Mouse (Mus musculus) heart, adult 11 months (tissue): ENCODE measurements around the gene Ppil1.
A peak's percentile ranks its signal among the peaks of the same experiment; 100 is the strongest.
"Not testable (repeated sequence)": the region's sequence is repeated elsewhere in the genome, so short reads cannot be mapped to it uniquely, and the experiment has no call there.

Source experiments
- DNase-seq: peaks from one replicate; pipeline ENCODE4 v3.0.0; 2022

Ppil1 gene

DNA sequence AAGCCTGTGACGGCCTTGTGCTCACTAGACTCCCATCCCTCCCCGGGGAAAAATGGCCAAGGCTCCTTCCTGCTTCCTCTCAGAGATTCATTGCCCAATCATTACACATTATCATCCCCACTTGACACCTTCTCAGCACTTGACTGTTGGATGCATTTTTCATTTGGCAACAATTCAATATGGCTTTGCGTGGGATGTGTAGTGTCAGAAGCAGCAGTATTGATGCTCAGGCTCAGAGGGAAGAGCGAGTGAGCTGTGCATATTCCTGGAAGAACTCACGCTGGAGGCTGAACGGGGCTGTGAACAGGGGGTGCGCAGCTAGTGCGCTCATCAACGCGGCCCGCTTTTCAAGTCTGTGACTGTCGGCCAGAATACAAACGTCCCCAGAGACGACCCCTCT lies 13.0 kb downstream of the Ppil1 start:
- DNase-seq, result not testable (repeated sequence)

DNA sequence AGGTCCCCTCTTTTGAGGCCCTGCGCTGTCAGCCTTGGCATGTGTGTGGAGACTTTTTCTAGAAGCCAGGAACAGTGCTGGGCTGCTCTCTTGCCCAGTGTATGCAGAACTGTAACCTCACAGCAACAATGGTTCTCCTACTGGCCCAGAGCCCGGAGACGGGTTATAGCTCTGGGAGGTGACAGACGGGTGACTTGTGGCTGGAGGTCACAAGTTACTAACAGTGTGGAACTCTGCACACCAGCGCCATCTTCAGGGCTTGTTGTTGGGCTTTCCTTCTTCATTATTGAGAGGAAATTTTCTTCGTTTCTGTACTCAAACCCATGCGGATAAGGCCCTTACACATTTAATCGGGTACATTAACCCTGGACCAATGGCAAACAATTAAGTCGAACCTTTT lies 14.5 kb downstream of the Ppil1 start:
- peak; percentile 96 for DNase-seq

DNA sequence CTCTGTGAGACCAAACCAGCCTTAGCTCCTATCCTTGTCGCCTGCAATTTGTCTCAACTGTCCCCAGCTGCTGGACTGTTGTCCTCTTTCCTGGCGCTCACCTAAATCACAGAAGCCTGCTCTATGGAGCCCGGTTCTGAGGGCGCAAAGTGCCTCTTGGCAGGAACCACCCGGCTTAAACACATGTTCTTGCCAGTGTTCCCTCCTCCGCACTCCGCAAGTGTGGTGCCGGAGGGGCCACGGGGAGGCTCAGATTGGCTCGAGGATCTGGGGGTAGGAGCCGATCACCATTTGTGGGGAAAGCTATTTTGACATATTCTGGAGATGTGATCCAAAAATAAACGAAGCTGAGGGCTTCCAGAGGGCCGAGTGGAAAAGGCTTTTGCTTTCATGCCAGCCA lies 16.1 kb downstream of the Ppil1 start:
- peak; percentile 97 for DNase-seq

DNA sequence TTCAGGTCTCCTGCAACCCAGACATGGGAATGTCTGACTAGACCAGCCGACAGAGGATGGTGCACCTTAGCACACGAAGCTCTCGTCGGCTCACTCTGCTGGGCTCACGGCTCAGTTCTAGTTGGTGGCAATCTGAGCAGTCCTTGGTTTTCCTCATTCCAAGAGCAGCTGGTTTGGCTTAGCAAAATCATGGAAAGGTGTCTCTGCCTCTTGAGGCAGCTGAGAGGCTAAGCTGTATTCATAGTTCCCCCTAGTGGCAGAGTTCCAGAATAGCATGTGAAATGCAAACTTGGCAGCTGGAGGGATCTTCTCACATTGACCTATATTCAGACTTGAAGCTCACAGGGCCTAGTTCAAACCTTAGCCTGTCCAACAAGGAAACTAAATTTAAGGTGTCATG lies 17.4 kb downstream of the Ppil1 start:
- peak; percentile 94 for DNase-seq

DNA sequence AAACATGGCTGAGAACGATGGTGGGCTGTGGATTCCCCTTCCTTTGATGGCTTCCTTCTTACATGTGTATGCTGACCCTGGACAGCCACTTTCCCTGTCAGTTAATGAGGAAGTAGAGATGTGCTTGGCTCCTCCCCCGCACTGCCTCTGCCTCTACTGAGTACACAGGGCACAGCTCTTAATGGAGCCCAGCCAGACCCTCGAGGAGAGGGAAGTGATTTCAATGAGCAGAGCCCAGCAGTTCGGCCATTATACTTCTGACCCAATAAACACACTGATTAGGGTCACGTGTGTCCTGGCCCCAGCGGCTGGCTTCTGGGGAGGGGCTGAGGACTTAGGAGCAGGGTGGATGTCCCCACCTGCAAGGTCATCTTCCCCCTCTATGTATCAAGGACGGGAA lies 18.3 kb downstream of the Ppil1 start:
- peak; percentile 96 for DNase-seq

DNA sequence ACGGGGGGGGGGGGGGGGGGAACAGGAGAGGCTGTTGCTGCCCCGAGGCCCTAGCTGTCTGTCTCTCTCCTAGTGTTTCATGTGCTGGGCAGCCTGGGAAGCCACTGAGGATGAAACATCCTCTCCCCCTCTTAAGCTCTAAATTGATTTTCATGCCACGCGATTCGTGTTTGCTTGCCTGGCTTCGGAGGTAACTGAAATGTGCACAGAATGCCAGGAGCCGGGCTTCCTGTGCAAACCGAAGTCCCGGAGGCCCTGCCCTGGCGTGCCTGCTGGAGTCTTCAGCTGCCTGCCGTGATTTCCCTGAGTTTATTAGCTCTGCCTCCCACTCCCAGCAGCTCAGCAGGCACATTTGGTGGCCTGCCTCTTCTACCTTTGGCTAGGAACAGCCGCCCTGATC lies 19.1 kb downstream of the Ppil1 start:
- DNase-seq, result no peak

DNA sequence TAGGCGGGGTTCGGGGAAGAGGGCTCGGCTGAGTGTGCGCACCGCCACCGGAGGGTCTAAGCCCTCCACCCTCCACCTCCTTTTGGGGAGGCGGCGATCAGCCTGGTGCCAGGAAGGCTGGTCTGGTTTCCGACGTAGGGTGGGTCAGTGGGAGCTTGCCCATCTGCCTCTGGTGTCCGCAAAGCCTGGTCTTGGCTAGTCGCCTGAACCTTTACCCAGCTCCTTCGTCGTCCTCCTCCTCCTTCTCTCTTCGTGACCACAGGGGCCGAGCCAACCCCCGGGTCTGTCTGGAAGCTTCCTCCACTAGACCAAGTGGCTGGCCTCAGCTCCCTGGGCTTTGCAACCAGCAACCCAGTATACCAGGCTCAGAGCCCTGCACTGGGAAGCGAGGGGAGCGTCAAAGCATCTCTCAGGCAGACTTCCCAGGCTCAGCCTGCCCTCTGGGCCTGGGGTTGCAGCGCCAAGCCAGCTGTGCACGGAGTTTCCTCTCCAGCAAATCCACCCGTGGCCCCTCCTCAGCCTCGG lies 25.5 kb downstream of the Ppil1 start:
- DNase-seq, result no peak

DNA sequence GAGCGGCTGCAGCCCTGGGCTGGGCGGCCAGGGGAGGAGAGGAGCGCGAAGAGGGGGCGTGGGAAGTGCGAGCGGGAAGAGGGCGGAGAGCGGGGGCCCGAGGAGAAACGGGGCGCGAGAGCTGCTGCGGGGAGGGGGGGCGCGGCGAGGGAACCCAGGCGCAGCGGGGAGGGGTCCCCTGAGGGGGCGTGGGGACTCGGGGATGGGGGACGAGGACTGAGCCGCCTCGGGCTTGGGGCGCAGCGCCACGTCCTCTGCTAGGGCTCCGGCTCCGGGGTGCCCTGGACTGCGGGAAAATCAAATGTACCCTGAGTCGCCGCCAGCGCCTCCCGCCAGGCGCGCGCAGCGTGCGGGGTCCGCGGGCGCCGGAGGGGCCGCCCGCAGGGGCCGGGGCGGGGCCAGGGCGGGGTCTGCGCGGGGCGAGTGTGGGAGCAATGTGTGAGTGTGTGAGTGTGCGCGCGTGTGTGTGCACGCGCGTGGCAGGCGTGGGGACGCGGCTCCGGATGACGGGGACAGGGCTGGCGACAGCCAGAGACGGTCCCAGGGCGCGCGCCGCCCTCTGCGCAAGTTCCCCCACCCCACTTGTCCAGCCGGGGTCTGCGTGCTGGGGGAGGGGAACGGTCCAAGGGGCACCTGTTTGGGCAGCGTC lies 26.1 kb downstream of the Ppil1 start, which contains the start of gene Cpne5:
Gene Cpne5 (minus strand): TSS at position 396 of the 649 bp plus-strand sequence.
- no peak for DNase-seq

DNA sequence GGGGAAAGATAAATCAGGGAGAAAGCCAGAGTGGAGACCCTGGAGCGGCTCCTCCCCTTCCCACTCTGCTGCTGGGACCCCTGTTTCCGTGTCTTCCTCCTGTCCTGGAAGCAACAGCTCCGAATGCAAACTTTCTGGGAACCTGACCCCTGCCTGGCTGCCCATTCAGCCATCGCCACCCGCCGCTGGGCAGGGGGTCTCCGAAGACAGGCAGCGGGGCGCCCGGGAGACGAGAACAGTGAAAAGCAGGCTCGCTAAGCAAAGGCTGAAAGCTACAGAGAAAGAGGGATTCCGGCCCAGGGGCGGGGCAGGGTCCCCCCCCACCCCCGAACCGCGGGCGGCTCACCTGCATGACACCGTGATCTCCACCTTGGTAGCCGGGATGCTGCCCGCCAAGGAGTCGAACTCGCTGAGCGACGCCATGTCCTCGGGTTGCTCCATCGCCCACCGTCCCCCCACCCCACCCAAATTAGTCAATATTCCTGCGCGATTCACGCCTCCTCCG lies 26.7 kb downstream of the Ppil1 start:
- DNase-seq, result no peak

DNA sequence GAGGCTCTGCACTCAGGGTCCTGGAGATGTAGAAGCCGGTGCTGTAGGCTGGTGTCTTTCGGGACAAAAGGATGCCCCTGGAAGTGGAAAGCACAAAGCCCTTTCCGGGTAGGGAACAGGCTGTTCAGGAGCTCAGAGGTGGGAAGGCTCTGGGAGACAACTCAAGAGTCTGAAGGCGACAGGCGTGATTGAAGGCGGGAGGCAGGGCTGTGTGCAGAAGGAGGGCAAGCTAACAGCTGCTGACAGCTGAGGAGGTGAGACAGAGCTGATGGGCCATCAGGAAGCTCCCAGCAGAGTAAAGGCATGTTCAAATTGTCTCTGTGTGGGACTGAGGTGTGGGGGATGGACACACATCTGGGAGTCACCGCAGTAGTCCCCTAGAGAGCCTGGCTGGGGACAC lies 27.9 kb downstream of the Ppil1 start:
- DNase-seq, result no peak

DNA sequence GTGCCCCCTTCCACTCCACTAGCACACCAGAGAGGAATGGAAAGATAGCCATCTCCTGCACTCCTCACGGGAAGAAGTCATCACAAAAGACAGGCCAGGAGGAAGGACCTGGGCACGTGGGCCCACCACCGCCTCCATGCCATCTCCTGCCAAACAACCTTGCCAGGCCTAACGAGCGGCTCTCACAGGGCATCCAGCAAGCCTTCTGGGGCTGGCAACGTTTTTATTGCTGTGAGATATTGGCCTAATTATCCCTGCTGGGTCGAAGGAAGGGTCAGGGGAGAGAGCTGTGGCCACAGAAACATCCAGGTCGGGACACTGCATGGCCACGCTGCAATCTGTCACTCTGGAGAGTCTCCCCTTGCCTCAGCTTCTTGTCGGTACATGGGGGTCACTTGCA lies 32.9 kb downstream of the Ppil1 start:
- peak; percentile 85 for DNase-seq

DNA sequence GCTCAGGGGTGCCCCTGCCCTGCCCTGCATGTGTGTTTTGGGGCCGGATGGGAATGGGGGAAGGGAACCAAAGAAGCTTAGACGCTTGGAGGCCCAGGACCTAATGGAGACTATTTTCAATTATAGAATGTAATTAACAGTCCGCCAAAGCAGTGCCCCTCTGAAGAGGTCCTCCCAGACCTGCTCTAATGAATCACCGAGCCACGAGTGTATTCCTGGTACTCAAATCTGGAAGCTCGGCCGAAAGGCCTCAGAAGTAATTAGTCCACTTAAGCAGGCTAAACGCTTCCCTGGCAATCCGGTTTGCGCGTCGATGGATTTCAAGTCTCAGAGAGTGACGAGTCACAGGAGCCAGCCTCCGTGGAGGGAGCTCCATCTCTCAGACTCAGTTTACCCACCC lies 43.4 kb downstream of the Ppil1 start:
- no peak for DNase-seq

DNA sequence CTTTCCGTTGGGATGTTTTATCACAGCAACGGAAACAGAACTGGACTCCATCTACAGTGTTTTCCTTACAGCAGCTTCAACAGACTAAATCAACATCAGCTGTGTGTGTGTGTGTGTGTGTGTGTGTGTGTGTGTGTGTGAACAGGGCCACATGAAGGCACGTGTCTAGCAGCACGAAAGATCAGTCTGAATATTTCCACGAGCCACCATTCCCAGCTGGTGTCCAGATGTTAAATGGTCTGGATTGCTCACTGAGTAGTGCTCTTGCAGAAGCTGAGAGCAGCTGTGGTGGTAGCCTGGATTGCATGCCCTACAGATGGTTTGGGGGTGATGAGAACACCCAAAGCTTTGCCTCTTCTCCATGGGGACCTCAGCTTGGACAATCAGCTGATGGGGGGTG lies 46.0 kb downstream of the Ppil1 start:
- no peak for DNase-seq

DNA sequence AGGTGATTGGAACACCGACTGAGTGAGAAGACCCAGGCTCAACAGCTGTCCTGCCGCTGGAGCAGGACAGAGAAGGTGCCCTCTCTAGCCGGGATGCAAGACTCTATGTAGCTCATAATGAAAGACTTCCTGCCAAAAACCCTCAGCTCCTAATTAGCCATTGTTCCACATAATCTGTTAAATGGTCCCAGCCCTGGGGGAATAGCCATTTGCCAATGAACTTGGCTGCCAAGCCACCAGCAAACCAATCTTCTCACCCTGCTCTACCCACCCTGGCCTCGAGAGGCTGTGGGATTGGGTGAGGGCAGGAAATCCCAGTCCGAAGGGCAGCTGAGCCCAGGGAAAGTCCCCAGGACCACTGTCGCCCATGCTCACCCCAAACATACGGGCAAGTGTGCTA lies 47.9 kb downstream of the Ppil1 start:
- no peak for DNase-seq

DNA sequence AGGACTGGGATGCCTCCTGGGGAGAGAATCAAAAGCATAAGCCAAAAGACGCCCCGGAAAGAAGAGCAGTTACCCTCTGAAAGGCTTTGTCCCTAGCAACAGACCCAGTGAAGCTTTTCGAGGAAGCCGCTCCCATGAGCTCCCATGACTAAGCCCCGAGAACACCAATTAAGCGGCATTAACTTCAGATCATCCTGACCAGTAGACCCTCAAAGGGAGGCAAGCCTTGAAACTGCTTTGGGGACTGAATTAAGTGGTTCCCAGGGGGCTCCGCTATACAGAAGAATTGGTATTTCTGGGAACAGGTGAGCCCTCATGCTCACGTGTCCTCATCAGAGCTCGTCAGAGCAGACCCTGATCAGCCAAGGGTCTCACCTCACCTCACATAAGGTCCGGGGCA lies 49.3 kb downstream of the Ppil1 start:
- no peak for DNase-seq

DNA sequence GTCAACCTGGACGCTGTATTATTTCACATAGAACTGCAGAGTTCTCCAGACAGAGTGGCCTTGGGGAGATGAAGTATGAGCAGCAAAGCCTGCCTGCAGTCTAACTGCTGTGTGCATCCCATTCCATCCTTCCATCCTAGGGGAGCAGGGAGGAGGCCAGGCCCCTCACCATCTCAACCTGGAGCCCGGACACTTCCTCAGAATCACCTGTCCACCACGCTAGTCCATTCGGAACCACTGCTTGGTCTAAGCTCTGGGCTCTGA lies 49.9 kb downstream of the Ppil1 start:
- no peak for DNase-seq

DNA sequence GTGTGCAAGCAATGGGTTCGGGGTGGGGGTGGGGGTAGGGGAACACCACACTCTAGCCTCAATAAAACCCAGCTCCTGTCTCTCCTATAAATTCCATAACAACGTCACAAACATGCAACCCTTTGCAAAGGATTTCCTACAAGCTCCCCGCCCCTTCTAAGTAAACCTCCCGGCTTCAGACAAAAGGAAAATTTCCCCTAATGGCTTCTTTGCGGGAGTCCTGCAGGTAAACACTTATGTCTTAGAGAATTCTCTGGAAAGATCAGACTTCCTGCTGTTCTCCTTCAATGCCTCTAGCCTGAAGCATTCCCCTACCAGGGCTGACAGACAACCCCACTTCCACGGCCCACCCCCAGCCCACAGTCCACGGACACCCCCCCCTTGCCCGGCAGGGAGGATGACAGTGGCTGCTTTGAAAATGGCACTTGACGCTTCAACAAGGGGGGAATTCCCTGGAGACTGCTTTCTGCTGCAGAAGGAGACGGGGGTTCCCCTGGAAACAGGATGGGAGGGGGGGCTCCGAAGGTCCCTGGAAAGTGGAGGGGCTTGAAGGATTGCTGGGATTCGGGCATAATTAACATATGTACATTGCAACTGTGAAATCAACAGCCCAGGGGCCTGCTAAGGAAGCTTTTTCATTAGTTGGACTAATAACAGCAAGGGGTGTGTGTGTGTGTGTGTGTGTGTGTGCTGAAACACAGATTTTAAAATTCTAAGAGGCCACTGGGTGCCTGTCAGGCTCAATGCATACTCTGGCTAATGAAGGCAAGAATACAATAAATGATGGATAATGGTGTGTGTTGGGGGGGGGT lies 50.4 kb downstream of the Ppil1 start:
- DNase-seq, result no peak

DNA sequence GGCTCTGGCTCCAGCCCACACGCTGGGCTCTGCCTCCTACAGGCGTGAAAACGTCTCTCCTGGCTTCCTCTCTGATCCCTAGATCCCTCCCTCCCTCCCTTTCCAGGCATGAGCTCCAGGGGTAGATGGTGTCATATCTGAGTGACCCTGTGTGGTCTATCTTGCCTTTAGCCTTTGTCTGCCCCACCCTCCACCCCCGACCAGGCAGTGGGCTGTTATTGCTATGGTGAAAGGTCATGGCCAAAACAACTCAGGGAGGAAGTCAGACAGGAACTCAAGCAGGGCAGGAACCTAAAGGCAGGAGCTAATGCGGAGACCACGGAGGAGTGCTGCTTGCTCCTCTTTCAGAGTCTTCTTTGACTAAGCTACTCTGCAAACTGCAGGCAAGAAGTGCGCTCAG lies 52.1 kb downstream of the Ppil1 start:
- no peak for DNase-seq

DNA sequence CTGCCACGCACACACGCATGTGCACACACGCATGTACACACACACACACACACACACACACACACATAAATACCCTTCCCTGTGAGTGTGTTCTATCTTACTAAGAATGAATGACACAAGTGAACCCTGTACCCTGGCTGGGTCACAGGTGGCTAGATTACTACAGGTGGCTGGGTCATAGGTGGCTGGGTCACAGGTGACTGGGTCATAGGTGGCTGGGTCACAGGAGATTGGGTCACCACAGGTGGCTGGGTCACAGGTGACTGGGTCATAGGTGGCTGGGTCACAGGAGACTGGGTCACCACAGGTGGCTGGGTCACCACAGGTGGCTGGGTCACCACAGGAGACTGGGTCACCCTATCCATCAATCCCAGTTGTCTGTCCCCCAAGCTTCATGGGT lies 53.9 kb downstream of the Ppil1 start:
- no peak for DNase-seq

DNA sequence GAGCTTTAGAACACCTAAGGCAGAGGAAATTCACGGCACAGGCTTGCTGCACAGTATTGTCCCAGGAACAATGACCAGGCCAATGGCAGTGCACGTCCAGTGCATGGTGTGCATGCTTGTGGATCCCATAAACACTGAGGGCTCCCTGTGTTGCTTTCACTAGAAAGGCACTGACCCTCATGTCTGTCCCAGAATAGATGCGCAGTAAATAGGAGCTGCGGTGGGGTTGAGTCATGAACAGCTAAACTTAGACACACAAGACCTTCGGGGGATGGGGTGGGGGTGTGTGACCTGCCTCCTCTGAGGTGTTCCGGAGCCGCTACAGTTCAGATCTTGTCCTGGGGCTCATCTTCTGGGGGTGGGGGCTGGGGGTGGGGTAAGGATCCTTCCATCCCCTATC lies 57.9 kb downstream of the Ppil1 start:
- no peak for DNase-seq

DNA sequence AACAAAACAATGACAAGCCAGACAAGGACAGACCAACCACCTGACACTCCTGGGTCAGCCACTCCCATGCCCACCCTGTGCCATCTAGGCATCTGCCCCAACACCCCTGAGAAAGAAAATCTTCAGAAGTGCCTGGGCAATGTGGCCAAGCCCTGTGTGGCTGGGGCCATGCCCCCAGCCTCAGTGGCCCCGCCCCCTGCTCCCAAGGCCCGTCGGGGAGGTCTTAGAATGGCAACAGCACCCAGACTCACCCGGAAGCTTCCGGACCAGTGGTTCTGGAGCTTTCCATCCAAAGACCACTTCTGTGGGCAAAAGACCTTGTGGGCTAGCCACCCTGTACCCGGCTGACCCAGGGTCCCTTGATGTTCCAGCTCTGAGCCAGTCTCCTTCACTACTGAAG lies 61.4 kb downstream of the Ppil1 start:
- no peak for DNase-seq
